Mouse (Mus musculus): ENCODE results near the gene Tcl1b5.

The Tcl1b5 gene

DNA sequence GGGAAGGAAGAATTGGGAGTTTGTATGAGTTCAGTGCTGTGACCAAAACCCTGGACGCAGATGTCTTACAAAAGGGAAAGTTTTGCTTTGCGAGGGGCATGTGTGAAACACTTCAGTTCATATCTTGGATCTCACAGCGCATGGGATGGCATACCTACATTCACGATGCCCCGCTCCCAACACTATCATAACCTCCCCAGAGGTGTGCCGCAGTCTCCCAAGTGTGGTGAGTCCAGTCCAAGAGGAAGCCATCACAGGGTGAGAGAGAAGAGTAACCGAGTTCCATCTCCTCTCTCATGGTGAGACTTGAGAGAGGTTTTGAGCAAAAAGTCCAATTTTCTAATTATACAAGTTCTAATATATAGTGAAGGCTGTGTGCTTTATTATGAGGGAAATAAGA lies 33.1 kb downstream of the Tcl1b5 start:
- no peak for DNase-seq

DNA sequence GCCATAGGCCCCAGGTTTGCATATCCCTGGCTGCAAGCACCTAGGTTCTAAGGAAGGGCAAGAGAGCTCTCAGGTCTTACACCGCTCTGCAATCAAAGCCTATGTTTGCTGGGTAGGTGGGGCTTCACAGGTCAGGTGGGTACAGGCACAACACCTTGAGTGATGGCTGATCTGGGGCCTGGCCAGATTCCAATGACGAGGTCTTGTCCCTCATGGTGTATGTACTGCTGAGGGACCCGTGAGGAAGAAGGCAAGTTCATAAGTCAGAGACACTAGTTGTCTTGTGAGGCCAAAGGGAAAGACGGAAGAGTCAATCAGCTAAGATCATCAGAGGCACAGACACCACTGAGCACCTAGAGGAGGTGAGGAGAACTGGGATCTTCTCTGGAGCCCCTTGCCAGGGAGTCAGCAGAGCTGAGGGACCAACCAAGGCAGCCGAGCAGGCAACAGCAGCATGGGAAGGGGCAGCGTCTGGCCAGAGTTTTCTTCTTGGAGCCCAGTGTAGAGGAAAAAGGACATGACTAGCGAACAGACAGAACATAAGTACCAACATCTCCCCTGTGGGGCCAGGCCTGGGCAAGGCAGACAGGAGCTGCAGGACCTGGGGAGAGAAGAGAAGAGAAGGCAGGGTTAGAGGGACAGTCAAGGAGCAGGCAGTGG lies 41.1 kb downstream of the Tcl1b5 start:
- DNase-seq: no peak

- DNase-seq: no peak
These were observed 46.6 kb downstream of the Tcl1b5 start, which contains the start of gene Tcl1 for GRCm38 (mm10) chr12:105222601-105223319. Gene Tcl1, minus strand, starts transcription at chr12:105222793.

DNA sequence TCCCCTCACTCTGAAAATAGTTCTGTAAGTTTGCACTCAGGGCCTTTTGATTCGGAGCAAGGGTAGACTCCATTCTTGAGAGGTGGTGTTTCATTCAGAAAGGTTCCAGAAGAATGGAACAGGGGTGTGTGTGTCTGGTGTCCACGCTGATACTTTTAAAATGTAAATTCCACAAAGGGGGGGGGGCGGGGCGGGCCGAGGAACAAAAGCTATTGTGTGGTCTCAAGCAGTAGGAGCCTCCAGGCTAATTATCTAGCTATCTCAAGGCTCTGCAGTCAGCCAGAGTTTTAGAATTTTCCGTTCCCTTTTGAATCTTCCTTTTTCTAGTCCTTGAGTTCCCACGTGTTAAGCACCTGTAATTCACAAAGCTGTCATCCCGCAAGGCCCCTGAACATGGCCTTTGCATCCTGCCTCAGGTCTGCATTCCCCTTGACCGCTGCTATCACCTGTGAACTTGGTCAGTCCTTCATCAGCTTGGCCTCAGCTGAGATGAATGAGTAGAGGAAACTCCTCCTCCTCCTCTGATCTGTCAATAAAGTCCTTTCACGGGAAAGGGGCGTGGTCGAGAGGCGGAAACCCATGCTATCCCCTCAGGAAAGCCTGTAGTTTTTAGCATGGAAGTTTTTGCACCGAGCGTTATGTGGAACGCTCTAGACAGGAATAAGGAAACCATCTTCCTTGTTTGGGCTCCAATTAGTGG lies 48.6 kb downstream of the Tcl1b5 start:
- DNase-seq: no peak

All from cerebellum, adult 18-20 months (tissue).